Mouse (Mus musculus) C2C12 (cell line): ENCODE data around the gene Ipo11.

ENCODE experiments used
- CEBPB ChIP-seq: IDR thresholded peaks from one replicate; pipeline ENCODE4 v1.6.1; 2011; ENCODE audit warnings: low read depth, mild to moderate bottlenecking, control low read depth, moderate library complexity
- CTCF ChIP-seq: IDR thresholded peaks from one replicate; pipeline ENCODE4 v1.5.1; 2011; ENCODE audit not compliant: control insufficient read depth, insufficient read depth, insufficient read length
- MAX ChIP-seq: IDR thresholded peaks from one replicate; pipeline ENCODE4 v1.6.1; 2011; ENCODE audit warnings: mild to moderate bottlenecking, control low read depth
- MYOD1 ChIP-seq: IDR thresholded peaks from one replicate; pipeline ENCODE4 v1.6.1; 2011; ENCODE audit warnings: low read depth; ENCODE audit not compliant: control insufficient read depth, insufficient read length
- MYOG ChIP-seq: IDR thresholded peaks from one replicate; pipeline ENCODE4 v1.6.1; 2011; ENCODE audit not compliant: control insufficient read depth, insufficient read length; ENCODE audit errors: extremely low read depth
- USF1 ChIP-seq: IDR thresholded peaks from one replicate; pipeline ENCODE4 v1.6.1; 2011; ENCODE audit warnings: low read depth, mild to moderate bottlenecking, control low read depth, moderate library complexity

- no peak for TF ChIP-seq USF1
- no peak for TF ChIP-seq MAX
- no peak for TF ChIP-seq CTCF
- TF ChIP-seq CEBPB = no peak
- no peak for TF ChIP-seq MYOG
- TF ChIP-seq MYOD1 = no peak
These were observed 18.1 kb upstream of the Ipo11 start for GRCm38 (mm10) chr13:106954880-106955279.
